ENCODE assay signal across 16 mouse cellular contexts in the genomic region with DNA sequence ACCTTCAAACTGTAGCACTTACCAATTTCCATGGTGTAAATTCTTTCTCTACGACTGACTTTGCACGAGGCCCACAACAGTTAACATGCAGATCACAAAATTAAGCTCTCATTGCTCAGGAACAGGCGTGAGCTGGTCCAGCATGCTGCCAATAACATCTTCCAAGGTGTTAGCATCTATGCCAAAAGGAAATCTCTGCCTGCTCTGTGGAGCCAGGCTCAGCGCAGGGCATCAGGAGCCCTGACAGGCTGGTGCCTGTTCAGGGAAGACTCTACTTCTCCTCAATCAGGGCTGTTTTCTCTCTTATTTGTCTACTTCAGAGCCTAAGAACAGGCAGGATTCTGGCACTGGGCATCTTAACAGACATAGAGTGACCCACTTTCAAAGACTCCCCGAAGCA.
"Had no signal": no experiment of that assay in that cellular context is flagged by ENCODE, and none has a peak within 500 bp of the region (broad histone marks: within the 10 kb centered on the region; RNA-seq: fewer than 3 reads in every experiment).

No protein-coding gene starts in this region.

- H3K27ac ChIP-seq: limb, embryonic 15.5 days; liver, embryonic 12.5 days; midbrain, embryonic 10.5 days; neural tube, embryonic 12.5 days had no signal

- H3K4me2 ChIP-seq: limb, embryonic 15.5 days; liver, embryonic 12.5 days; lung, embryonic 14.5 days; neural tube, embryonic 12.5 days had no signal

- ATAC-seq: liver, embryonic 12.5 days had no signal

- H3K9me3 ChIP-seq: limb, embryonic 15.5 days; liver, embryonic 12.5 days; midbrain, embryonic 10.5 days; neural tube, embryonic 12.5 days had no signal

- H3K9ac ChIP-seq: limb, embryonic 15.5 days; liver, embryonic 12.5 days; lung, embryonic 14.5 days; neural tube, embryonic 12.5 days had no signal

- DNase-seq: kidney, postnatal 36 days; layer of hippocampus, adult 9-11 months; layer of hippocampus, postnatal 36 days; lung, embryonic 14.5 days; lung, postnatal 10 days; lung, postnatal 4 days; midbrain, embryonic 14.5 days; right cerebral cortex, postnatal 4 days; spleen, adult 18-20 months; thymus, adult 18-20 months; thymus, postnatal 14 days had no signal

- H3K36me3 ChIP-seq: limb, embryonic 15.5 days; liver, embryonic 12.5 days; midbrain, embryonic 10.5 days; neural tube, embryonic 12.5 days had no signal

- H3K4me3 ChIP-seq: limb, embryonic 15.5 days; liver, embryonic 12.5 days; midbrain, embryonic 10.5 days; myocyte; neural tube, embryonic 12.5 days had no signal

- H3K4me1 ChIP-seq: limb, embryonic 15.5 days; liver, embryonic 12.5 days; midbrain, embryonic 10.5 days; neural tube, embryonic 12.5 days had no signal

- H3K27me3 ChIP-seq: limb, embryonic 15.5 days; liver, embryonic 12.5 days; neural tube, embryonic 12.5 days had no signal
